Mouse (Mus musculus): ENCODE measurements at regions not wholly inside any gene's neighbourhood (a gene's known extent, or its start where the extent isn't known, plus 50 kb on each side); places are given as distances from the start of the nearest gene placed in this dataset.

DNA sequence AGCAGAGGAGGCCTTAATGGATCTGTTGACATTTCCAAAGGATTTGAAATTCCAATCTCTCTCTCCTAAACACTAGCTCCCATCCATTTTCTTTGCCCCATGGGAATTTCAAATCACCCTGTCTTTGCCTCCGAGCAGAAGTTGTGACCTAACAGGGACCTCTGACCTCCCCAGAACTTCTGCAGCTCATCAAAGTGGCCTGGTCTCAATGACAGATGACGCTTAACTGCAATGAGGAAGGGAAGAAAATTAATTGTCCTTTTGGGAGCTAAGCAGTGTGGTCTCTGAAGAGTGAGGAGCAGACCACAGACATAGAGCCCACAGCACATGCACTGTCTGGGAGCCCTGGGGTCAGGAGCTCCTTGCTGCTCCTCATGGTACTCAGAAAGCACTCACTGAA is 155.3 kb downstream of the Tox3 start:
- DNase-seq (ENCODE audit: low read depth) = no peak

DNA sequence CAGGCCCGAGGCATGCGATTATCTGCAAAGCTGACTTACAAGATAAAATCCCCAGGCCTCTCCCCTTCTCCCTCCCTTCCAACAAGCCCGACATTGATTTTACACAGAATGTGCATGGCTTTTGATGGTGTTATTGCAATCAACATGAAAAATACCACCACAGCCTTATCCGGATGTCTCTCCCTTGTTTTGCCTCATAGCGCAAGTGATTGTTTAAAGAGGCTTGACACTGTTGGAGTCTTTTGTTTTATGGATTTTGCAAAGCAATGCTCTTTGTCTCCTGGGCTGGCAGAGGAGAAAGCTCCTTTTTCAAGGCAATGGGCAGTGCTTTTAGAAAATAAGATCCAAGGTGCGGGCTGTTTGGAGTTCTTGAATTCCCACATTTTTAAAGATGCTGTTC is 165.3 kb downstream of the Tox3 start:
- no peak for DNase-seq (ENCODE audit: low read depth)

GRCm38 (mm10) chr8:90176771-90177170 is 171.4 kb downstream of the Tox3 start:
- DNase-seq (ENCODE audit: low read depth) = no peak

DNA sequence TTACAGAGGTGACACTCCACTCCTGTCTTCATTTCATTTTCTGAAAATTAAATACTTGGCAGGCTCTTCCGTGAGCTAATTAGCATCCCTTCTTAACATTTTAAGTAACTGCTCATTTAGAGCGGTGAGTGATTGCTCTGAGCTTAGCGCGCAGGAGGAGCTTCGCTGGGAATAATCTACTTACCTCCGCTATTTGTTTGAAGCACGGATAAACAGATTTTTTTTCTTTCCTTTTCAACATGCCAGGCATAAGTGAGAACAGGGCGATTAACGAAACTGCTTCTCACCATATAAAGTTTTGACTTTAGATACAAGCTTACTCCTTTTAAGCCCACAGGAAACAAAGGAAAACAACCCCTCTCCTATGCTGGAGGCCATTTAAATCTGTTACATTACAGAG is 171.8 kb downstream of the Tox3 start:
- DNase-seq (ENCODE audit: low read depth) = no peak

DNA sequence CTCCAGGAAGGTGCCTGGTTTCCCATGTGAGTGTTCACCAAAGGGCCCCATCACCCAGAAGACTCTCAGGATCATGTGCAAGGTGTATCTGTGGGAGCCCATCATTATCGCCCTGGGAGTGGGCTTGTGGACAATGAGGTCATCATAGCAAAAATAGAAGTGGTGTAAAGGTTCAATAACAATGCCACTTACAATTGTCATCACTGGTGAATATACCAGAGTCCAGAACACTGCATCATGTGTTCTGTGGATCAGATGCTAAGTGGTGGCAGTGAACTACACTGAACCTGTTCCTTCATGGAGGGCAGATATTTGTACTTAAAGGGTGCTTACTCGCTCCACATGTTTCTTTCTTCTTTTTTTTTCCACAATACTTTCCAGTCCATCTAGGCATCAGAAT is 181.5 kb downstream of the Tox3 start:
- DNase-seq (ENCODE audit: low read depth) = no peak

GRCm38 (mm10) chr8:90151477-90151876 is 196.7 kb downstream of the Tox3 start:
- peak; percentile 28 for DNase-seq (ENCODE audit: low read depth)

GRCm38 (mm10) chr8:90149903-90150302 is 198.2 kb downstream of the Tox3 start:
- no peak for DNase-seq (ENCODE audit: low read depth)

DNA sequence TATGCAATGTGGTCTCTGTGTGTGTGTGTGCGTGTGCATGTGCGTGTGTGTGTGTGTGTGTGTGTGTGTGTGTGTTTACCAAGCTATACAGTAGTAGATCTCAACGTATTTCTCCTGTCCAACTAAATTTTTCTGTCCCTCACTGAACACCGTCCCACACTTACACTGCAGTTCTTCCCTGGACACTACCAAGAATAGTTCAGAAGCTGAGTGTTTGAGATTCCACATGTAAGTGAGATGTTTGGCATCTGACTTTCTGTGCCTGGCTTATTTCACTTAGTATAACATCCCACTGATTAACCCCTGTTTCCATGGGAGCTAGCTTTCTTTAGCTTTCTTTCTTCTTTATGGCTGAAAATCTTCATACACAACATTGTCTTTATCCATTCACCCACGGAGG is 213.5 kb downstream of the Tox3 start:
- DNase-seq (ENCODE audit: low read depth) = no peak

- no peak for DNase-seq (ENCODE audit: low read depth)
Measured at GRCm38 (mm10) chr8:90130704-90131267, 217.4 kb downstream of the Tox3 start.

GRCm38 (mm10) chr8:90125426-90125825 is 222.7 kb downstream of the Tox3 start:
- DNase-seq (ENCODE audit: low read depth) = no peak

GRCm38 (mm10) chr8:90123101-90123500 is 225.0 kb downstream of the Tox3 start:
- DNase-seq (ENCODE audit: low read depth) = no peak

GRCm38 (mm10) chr8:90121935-90122334 is 226.2 kb downstream of the Tox3 start:
- DNase-seq (ENCODE audit: low read depth) = no peak

DNA sequence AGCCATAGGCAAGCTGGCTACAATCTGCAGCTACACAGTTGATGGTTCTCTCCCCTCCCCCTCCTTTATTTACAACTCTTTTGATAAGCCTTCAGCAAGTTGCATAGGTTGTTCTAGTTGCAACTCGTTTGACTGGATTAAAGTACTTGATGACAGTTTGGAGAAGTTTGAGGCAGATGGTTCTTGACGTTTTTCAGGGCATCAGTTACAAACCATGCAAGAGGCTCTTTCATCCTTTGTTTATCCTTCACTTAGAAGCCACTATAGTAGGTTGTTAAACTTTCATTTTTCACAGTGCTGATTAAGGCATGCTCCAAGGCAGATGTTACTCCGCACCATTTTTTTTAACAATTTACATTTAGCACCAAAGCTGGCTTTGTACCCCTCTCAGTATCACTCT is 227.1 kb downstream of the Tox3 start:
- no peak for DNase-seq (ENCODE audit: low read depth)

DNA sequence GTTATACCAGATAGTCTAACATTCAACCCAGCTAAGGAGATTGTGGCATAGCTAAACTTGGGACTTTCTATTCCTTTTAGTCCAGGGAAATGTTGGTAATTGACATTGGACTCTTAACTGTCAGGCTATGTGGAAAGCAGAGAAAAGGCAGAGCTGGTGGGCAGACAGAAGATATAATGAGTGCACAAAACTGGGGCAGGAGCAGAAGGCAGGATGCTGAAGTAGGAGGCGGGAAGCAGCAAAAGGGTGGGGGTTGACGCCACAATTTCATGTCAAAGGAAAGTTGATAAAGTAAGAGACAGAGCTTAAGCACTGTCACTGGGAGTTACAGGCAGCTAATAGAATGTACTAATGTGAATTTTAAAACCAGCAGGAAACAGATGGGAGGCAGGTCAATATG is 232.7 kb downstream of the Tox3 start:
- DNase-seq (ENCODE audit: low read depth) = no peak

GRCm38 (mm10) chr8:90100509-90100908 is 247.6 kb downstream of the Tox3 start:
- no peak for DNase-seq (ENCODE audit: low read depth)

GRCm38 (mm10) chr8:90082630-90083029 is 265.5 kb downstream of the Tox3 start:
- DNase-seq (ENCODE audit: low read depth) = no peak

GRCm38 (mm10) chr8:90076381-90076780 is 271.8 kb downstream of the Tox3 start:
- DNase-seq (ENCODE audit: low read depth) = no peak

- DNase-seq (ENCODE audit: low read depth) = no peak
Measured at GRCm38 (mm10) chr8:90075796-90076195, 272.3 kb downstream of the Tox3 start.

DNA sequence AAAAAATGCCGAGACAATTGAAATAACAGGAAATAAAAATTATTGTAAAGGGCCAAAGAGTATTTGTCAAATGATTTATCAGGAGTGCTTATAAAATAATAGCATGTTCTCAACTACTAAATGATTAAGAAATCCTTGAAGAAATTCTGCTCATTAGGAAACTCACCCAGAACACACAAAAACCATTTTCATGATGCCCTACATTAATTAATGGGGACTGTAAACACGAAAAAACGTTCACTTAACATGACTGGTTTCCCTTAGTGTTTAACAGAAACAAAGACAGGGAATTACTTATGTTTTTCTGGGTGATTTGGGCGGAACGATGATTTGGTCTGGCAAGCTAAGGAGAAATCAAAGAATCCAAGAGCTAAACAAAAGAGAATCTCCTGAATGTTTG is 278.1 kb downstream of the Tox3 start:
- no peak for DNase-seq (ENCODE audit: low read depth)

- no peak for DNase-seq (ENCODE audit: low read depth)
Measured at GRCm38 (mm10) chr8:90069411-90069993, 278.6 kb downstream of the Tox3 start.

DNA sequence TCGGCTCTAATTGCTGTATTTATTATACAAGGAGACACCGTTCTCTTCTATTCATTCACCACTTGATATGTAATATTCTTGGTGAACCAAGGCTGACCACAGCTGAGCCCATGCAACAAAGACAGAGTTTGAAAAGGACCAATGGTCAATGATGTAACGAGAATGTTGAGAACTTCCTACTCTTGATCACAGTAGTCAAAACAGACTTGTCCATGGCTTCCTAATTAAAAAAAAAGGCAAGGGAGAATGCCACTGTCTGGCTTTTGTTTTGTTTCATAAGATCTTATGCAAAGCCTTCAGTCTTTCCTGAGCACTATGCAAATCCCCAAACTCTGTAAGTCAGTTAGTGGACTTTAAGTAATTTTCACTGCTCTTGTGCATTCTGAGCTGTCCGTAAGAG is 279.7 kb downstream of the Tox3 start:
- DNase-seq (ENCODE audit: low read depth) = no peak

- no peak for DNase-seq (ENCODE audit: low read depth)
Measured at GRCm38 (mm10) chr8:90064381-90064780, 283.8 kb downstream of the Tox3 start.

DNA sequence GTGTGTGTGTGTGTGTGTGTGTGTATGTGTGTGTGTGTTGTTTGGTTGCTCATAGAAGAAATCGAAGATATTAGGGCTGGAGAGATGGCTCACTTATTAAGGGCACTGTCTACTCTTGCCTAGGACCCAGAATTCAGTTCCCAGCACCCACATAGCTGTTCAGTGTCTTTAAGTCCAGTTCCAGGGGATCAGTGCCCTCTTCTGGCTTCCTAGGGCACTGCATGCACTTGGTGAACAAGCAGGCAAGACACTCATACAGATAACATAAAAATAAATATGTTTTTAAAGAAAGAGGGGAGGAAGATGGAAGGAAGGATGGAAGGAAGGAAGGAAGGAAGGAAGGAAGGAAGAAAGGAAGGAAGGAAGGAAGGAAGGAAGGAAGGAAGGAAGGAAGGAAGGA is 284.9 kb downstream of the Tox3 start:
- no peak for DNase-seq (ENCODE audit: low read depth)

DNA sequence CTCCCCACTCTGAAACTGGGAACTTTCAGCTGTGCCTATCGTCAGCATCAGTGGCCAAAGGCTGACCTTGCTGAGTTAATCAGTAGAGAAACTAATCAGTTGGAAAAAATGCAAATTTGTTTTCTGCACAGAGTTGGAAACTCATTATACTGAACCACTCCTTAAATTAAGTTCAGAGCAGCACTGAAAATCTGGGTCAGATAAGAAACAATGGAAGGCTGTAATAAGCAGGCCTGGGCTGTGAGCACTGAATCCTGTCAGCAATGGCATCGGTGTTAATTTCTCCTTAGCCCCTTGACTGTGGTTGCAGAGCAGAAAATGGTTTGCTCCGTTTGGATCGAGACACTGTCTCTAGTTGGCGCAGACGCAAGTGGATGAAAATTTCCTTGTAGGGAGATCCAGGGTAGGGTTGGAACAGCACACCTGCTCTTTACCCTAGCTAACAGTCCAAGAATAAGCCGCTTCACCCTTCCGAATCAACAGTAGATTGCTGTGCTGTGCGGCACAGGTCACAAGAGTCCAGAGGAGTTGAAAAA is 289.4 kb downstream of the Tox3 start:
- no peak for DNase-seq (ENCODE audit: low read depth)
